ENCODE assay signal across 14 mouse cellular contexts in the genomic region with DNA sequence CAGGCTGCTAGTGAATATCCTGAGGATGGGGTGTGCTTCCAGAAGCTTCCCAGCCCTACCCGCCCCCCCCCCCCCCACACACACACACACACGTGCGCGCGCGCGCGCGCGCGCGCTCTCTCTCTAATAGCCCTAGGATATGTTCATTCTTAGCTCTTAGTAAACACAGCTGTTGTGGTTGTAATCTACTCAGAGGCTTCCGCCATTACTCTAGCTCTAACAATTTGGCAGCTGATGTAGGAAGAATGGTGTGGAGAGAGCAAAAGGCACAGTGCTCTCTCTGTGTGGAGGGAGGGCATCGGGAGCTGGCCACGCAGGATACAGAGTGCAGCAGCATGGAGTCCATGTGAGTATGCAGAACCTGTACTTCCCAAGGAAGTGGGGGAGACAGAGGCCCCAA.
A peak's percentile ranks its signal among the peaks of the same experiment; 100 is the strongest.
DNase-seq lines count a peak whose midpoint lies in the region; ATAC-seq and TF ChIP-seq lines count a peak whose summit lies in the region.
"Had no signal": no experiment of that assay in that cellular context is flagged by ENCODE, and none has a peak within 500 bp of the region (broad histone marks: within the 10 kb centered on the region; RNA-seq: fewer than 3 reads in every experiment).

No protein-coding gene starts in this region.

- H3K4me1 ChIP-seq in midbrain, embryonic 10.5 days, result peaks cover 37% of the 10 kb centered on the region
- H3K4me1 ChIP-seq in midbrain, postnatal 0 days (ENCODE audit: insufficient read depth, low read length), result no peaks in the 10 kb centered on the region
- peaks cover 39% of the 10 kb centered on the region for H3K4me1 ChIP-seq in forebrain, embryonic 12.5 days
- peaks cover 18% of the 10 kb centered on the region; the same call in 1 of the 2 replicates for H3K4me1 ChIP-seq in intestine, embryonic 14.5 days (replicated peaks; ENCODE audit: control insufficient read depth, insufficient read depth, low read length)
- no peaks in the 10 kb centered on the region for H3K4me1 ChIP-seq in stomach, postnatal 0 days (replicated peaks; ENCODE audit: control insufficient read depth, insufficient read depth)

- no peak overlapping the region for H3K4me2 ChIP-seq in midbrain, postnatal 0 days (ENCODE audit: low read depth, low read length, poor library complexity, severe bottlenecking)
- H3K4me2 ChIP-seq in forebrain, embryonic 12.5 days, result no peak overlapping the region
- no peak overlapping the region; the same call in 1 of the 2 replicates for H3K4me2 ChIP-seq in intestine, embryonic 14.5 days (ENCODE audit: low read length)
- 0 out of 2 replicates have a peak overlapping the region, but pooled peaks have one; percentile 14 for H3K4me2 ChIP-seq in stomach, postnatal 0 days (replicated peaks; ENCODE audit: low read depth)
- H3K4me2 ChIP-seq: limb, embryonic 15.5 days; lung, embryonic 15.5 days had no signal

- ATAC-seq in midbrain, postnatal 0 days (ENCODE audit: low FRiP score), result no peak
- ATAC-seq in forebrain, embryonic 12.5 days (ENCODE audit: low FRiP score), result peak; percentile 24; the same call in 1 of the 2 replicates
- ATAC-seq in intestine, embryonic 14.5 days (replicated peaks; ENCODE audit: low FRiP score, low TSS enrichment, low read depth), result 0 out of 2 replicates have a peak, but pooled peaks have one; percentile 28
- ATAC-seq in stomach, postnatal 0 days (ENCODE audit: low FRiP score, low TSS enrichment), result peak; percentile 38; the same call in 1 of the 2 replicates
- ATAC-seq: Patski had no signal

- no peak for DNase-seq in midbrain, embryonic 10.5 days (ENCODE audit: low spot score)
- DNase-seq in midbrain, postnatal 0 days (ENCODE audit: low spot score), result no peak
- no peak for DNase-seq in intestine, embryonic 14.5 days (ENCODE audit: low spot score)
- no peak for DNase-seq in stomach, postnatal 0 days (ENCODE audit: low spot score)
- DNase-seq in spleen, postnatal 10 days (ENCODE audit: low spot score in 2 of 2), result no peak
- no peak for DNase-seq in urinary bladder, postnatal 10 days (ENCODE audit: low spot score)
- no peak for DNase-seq in layer of hippocampus, postnatal 36 days
- DNase-seq: adrenal gland, postnatal 14 days; cerebellum, adult 11-12 months; heart, adult 2 months had no signal

- 68% methylated on average over 14 of the region's 15 CpGs for WGBS in midbrain, embryonic 10.5 days
- WGBS in midbrain, postnatal 0 days, result 69% methylated on average over 14 of the region's 15 CpGs
- 58% methylated on average over 15 of the region's 15 CpGs for WGBS in forebrain, embryonic 12.5 days
- WGBS in intestine, embryonic 14.5 days, result 56% methylated on average over 15 of the region's 15 CpGs
- 70% methylated on average over 15 of the region's 15 CpGs for WGBS in stomach, postnatal 0 days

- no peak for TF ChIP-seq CTCF in midbrain, postnatal 0 days (IDR thresholded peaks at IDR 0.05)
- no peak for TF ChIP-seq CTCF in stomach, postnatal 0 days (IDR thresholded peaks at IDR 0.05; ENCODE audit: low read depth)

- TF ChIP-seq EP300 in stomach, postnatal 0 days (optimal IDR thresholded peaks at IDR 0.05), result no peak

- peaks cover 16% of the 10 kb centered on the region for H3K36me3 ChIP-seq in midbrain, embryonic 10.5 days
- H3K36me3 ChIP-seq in midbrain, postnatal 0 days (ENCODE audit: insufficient read depth, low read length), result peaks cover 3% of the 10 kb centered on the region; the same call in 1 of the 2 replicates
- H3K36me3 ChIP-seq in forebrain, embryonic 12.5 days (replicated peaks), result peaks cover 5% of the 10 kb centered on the region; the same call in 1 of the 2 replicates
- H3K36me3 ChIP-seq in intestine, embryonic 14.5 days (ENCODE audit: control insufficient read depth, insufficient read depth, low read length), result 0 out of 2 replicates have a peak, but pooled peaks cover 3% of the 10 kb centered on the region
- H3K36me3 ChIP-seq in stomach, postnatal 0 days (ENCODE audit: control insufficient read depth, insufficient read depth, low read length), result no peaks in the 10 kb centered on the region
- H3K36me3 ChIP-seq: lung, embryonic 15.5 days had no signal

- peak overlapping the region; percentile 59 for H3K27ac ChIP-seq in midbrain, embryonic 10.5 days (replicated peaks)
- H3K27ac ChIP-seq in midbrain, postnatal 0 days (ENCODE audit: low read depth, low read length), result no peak overlapping the region
- H3K27ac ChIP-seq in forebrain, embryonic 12.5 days, result no peak overlapping the region
- H3K27ac ChIP-seq in intestine, embryonic 14.5 days (ENCODE audit: low read depth), result peak overlapping the region; percentile 27; the same call in 1 of the 2 replicates
- no peak overlapping the region for H3K27ac ChIP-seq in stomach, postnatal 0 days (replicated peaks)
- H3K27ac ChIP-seq: heart, adult 2 months; limb, embryonic 15.5 days; lung, embryonic 15.5 days had no signal

- no peak overlapping the region for H3K9ac ChIP-seq in midbrain, postnatal 0 days (replicated peaks; ENCODE audit: low read length, poor library complexity, severe bottlenecking)
- H3K9ac ChIP-seq in forebrain, embryonic 12.5 days, result no peak overlapping the region
- no peak overlapping the region for H3K9ac ChIP-seq in intestine, embryonic 14.5 days (ENCODE audit: low read length)
- H3K9ac ChIP-seq in stomach, postnatal 0 days (ENCODE audit: low read length), result no peak overlapping the region
- H3K9ac ChIP-seq: limb, embryonic 15.5 days; lung, embryonic 15.5 days had no signal

- no peaks in the 10 kb centered on the region for H3K27me3 ChIP-seq in midbrain, embryonic 10.5 days (ENCODE audit: low read depth, poor library complexity, severe bottlenecking)
- no peaks in the 10 kb centered on the region for H3K27me3 ChIP-seq in midbrain, postnatal 0 days (ENCODE audit: insufficient read depth, low read length)
- no peaks in the 10 kb centered on the region for H3K27me3 ChIP-seq in forebrain, embryonic 12.5 days
- no peaks in the 10 kb centered on the region for H3K27me3 ChIP-seq in intestine, embryonic 14.5 days (replicated peaks; ENCODE audit: control insufficient read depth, insufficient read depth, low read length)
- H3K27me3 ChIP-seq in stomach, postnatal 0 days (ENCODE audit: control insufficient read depth, insufficient read depth, low read length), result no peaks in the 10 kb centered on the region
- H3K27me3 ChIP-seq: limb, embryonic 15.5 days; lung, embryonic 15.5 days; Patski had no signal

- H3K9me3 ChIP-seq in midbrain, embryonic 10.5 days (replicated peaks), result no peaks in the 10 kb centered on the region
- H3K9me3 ChIP-seq in midbrain, postnatal 0 days (ENCODE audit: low read length), result no peaks in the 10 kb centered on the region
- no peaks in the 10 kb centered on the region for H3K9me3 ChIP-seq in forebrain, embryonic 12.5 days
- H3K9me3 ChIP-seq in intestine, embryonic 14.5 days (ENCODE audit: control insufficient read depth, low read length), result no peaks in the 10 kb centered on the region
- no peaks in the 10 kb centered on the region for H3K9me3 ChIP-seq in stomach, postnatal 0 days (ENCODE audit: control insufficient read depth, low read length)
- H3K9me3 ChIP-seq: limb, embryonic 15.5 days; lung, embryonic 15.5 days had no signal

- no peak overlapping the region for H3K4me3 ChIP-seq in midbrain, embryonic 10.5 days
- no peak overlapping the region for H3K4me3 ChIP-seq in midbrain, postnatal 0 days (ENCODE audit: low read depth, low read length)
- H3K4me3 ChIP-seq in forebrain, embryonic 12.5 days (replicated peaks), result no peak overlapping the region
- H3K4me3 ChIP-seq in intestine, embryonic 14.5 days (ENCODE audit: low read depth, low read length), result no peak overlapping the region
- H3K4me3 ChIP-seq in stomach, postnatal 0 days (ENCODE audit: low read depth, low read length), result no peak overlapping the region
- H3K4me3 ChIP-seq: heart, adult 2 months; limb, embryonic 15.5 days; lung, embryonic 15.5 days had no signal

Comparison
In these comparisons a context has a peak if more than half of its experiments do, and no peak if none do; other contexts are left out.
1. H3K27ac ChIP-seq: peak in midbrain, embryonic 10.5 days (single experiment) and intestine, embryonic 14.5 days (single experiment); none in midbrain, postnatal 0 days (single experiment), forebrain, embryonic 12.5 days (single experiment) and stomach, postnatal 0 days (single experiment).